Mouse (Mus musculus): ENCODE measurements around the gene Gm19426.
A peak's percentile ranks its signal among the peaks of the same experiment; 100 is the strongest.

The Gm19426 gene

DNA sequence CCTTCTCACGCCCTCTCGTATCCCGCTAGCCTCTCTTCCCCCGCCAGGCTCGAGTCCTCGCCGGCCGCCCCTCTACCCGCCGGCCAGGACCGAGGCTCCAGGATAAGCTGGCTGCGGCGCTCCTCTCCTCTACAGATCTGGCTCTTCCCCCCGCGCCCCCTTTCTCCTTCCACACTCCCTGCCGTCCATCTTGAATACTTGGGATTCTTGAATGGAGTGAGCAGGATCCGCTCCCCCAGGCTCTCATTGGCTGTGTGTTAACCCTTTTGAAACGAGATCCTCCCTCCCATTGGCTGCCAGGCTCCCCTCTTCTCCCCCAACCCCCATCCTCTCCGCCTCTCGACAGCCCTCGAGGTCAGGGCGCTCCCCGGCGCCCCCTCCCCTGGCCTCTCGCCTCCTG, at the start of gene Gm19426:
Gm19426 (minus strand) TSS at position 95 of the 400 bp plus-strand sequence.
- peak; percentile 76 for DNase-seq (ENCODE audit: low spot score)

- DNase-seq (ENCODE audit: low spot score) = no peak
These were observed 49.7 kb upstream of the Gm19426 start for GRCm38 (mm10) chr2:84793154-84793553.

DNA sequence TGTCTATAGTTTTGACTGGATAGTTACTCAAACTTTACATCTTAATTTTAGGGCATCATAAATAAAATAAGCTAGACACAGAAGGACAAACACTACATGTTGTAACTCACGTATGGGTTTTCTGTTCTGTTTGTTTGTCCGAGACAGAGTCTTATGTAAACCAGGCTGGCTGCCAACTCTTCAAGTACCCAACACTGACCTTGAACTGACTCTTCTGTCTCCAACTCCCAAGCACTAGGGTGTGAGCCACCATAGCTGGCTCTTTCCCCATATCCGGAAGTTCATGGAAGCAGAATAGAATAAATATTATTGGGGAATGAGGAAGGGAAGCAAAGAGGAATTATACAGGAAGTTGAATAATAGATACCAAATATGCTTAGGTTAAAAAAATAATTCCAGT, 49.1 kb upstream of the Gm19426 start:
- no peak for DNase-seq (ENCODE audit: low spot score)

DNA sequence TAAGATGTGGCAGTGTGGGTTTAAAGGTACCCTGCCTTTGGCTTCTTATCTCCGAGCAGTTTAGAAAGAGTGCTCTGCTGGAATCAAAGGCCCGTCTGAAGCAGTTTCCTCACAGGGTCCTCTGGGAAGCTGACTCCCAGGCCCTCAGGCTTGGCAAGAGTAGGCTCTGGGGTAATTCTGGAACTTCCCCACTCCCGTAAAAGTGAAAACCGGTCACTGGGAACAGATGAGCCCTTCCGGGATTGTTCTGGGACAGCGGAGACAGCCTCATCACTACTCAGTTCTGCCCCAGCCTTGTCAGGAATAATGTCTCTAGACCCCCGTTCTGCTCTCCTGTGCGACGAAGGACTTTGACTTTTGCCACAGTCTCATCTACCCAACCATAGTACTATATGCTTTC, 47.0 kb upstream of the Gm19426 start:
- DNase-seq (ENCODE audit: low spot score) = no peak

GRCm38 (mm10) chr2:84788316-84788715, 44.9 kb upstream of the Gm19426 start:
- DNase-seq (ENCODE audit: low spot score) = no peak

- DNase-seq (ENCODE audit: low spot score) = no peak
These were observed 40.5 kb upstream of the Gm19426 start for GRCm38 (mm10) chr2:84783840-84784566.

DNA sequence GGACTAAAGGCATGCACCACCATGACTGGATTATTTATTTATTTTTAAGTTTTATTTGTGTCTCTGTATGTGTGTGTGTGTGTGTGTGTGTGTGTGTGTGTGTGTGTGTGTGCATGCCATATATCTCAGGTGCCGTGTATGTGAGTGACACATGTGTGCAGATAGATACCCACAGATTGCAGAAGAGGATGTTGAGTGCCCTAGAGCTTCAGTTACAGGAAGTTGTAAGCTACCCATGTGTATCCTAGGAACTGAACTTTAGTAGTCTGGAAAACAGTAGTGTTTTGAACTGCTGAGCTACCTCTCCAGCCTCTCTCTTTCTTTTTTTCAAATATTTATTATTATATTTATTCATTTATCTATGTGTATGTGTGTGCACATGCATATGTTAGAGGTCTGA, 39.9 kb upstream of the Gm19426 start:
- no peak for DNase-seq (ENCODE audit: low spot score)

DNA sequence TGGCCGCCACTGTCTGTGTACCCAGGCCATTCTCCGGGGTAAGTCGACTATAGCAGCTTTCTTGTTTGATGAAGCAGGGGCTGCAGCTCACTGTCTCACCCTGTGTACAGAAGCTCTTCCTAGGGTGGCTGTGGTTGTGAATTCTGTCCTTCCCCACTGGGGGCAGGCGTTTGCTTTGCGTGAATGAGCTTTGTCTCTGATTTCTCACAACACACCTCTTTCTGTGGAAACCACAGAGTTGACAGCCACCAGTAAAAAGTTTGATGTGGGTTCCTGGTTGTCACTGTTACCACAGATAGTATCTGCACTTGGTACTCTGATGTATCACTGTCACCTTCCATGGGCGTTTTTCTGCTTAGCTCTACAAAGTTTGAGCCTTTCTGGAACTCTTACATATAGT, 35.8 kb upstream of the Gm19426 start:
- no peak for DNase-seq (ENCODE audit: low spot score)

DNA sequence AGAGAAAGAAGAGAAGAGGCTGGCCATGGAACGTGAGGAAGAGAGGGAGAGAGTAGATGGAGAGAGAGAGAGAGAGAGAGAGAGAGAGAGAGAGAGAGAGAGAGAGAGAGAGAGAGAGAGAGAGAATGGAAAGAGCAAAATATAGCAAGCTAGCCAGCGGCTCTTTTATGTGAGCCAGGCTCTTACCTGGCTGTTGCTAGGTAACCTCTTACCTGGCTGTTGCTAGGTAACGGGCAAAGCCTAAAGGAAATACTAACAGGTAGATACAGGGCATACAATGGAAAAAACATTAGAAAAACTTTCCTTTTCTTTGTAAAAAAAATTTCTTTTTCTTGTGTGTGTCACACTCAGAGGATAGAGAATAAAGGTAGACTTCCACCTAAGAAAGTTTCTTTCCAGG, 34.3 kb upstream of the Gm19426 start:
- no peak for DNase-seq (ENCODE audit: low spot score)

DNA sequence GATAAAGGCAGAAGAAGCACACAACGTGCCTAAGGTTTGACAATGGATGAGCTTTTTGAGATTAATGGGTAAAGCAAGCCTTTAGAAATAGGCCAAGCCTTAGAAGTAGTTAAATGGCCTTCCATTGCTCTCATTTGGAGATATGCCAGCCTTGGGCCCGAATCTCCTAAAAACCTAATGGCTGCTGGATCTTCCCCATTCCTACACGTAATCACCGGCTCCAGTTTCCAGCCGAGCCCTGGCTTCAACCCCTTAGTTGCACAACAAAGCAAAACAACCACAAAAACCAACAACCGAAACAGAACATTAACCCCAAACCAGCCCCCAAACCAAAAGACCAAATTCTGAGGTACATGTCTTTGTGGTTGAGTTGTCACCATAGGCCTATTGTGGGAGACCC, 32.2 kb upstream of the Gm19426 start:
- DNase-seq (ENCODE audit: low spot score) = no peak

- no peak for DNase-seq (ENCODE audit: low spot score)
These were observed 31.8 kb upstream of the Gm19426 start, which contains the start of gene Serping1 for GRCm38 (mm10) chr2:84775241-84775640. Gene Serping1 (minus strand): TSS chr2:84775444.

- DNase-seq (ENCODE audit: low spot score) = peak; percentile 65
These were observed 31.3 kb upstream of the Gm19426 start for GRCm38 (mm10) chr2:84774751-84775150.

DNA sequence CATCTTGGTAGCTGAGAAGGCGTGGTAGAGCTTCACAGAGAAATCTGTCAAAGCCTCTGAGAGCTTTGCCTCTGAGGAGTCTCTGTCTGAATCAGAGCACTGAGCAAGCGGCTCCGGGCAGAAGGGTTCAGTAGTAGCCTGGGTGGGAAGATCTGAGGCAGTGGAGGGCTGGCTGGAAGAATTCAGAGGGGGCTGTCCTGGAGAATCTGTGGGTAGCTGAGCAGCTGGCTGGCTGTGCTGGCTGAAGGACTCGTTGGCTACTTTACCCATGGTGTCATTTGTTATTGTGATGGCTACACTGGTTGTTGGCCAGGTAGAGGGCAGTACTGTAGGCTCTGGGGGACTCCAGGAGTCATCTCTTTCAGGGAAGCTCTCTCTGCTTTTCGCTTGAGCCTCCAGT, 29.7 kb upstream of the Gm19426 start:
- DNase-seq (ENCODE audit: low spot score) = no peak

DNA sequence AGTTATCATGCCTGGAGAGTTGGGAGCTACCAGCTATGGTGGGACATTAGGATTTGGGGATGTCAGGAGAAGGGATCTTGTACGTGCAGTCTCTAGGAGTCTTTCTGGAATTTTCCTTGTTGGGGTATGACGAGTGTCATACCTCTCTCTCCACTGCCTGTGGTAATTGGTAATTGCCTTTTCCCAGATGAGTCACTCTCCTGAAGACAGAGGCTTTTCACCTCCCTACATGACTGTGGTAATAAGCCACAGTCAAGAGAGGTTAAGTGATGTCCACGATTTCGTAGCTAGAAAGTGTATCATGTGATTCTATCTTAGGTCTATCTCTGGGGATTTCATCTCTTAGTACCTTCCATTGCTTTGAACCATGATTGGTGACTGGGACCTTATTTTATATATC, 29.0 kb upstream of the Gm19426 start:
- DNase-seq (ENCODE audit: low spot score) = no peak

GRCm38 (mm10) chr2:84770501-84770900, 27.0 kb upstream of the Gm19426 start:
- no peak for DNase-seq (ENCODE audit: low spot score)

- DNase-seq (ENCODE audit: low spot score) = no peak
These were observed 19.4 kb upstream of the Gm19426 start for GRCm38 (mm10) chr2:84762818-84763217.

DNA sequence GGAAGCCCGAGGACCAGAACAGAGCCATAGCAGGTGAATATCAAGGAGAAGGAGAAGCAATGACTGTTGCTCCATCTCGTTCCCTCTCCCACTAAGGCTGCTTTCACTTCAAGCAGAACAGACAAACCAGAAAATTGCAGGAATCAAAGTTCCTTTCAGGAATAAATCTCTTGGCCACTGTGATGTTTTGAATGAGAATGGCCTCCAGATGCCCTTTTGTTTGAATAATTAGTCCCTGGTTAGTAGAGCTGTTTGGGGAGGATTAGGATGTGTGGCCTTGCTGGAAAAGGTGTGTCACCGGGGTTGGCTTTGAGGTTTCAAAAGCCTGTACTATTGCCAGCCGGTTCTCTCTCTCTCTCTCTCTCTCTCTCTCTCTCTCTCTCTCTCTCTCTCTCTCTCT, 18.8 kb upstream of the Gm19426 start:
- DNase-seq (ENCODE audit: low spot score) = no peak

DNA sequence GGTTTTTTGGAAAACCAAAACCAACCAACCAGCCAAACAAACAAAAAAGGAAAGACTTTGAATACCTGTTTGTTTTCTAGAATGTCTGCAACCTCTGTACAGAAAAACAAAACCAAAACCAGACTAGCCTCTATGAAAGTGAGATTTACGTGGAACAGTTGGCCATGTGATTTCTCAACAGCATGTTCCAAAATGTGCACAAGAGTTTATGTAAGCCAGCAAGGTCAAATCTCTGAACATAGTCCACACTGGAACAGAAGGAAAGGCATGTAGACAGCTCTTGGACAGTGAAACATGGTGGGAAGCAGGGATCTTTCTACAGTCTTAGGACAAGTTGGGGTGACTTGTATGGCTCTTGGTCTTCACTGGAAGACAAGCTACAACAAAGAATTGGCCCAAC, 18.4 kb upstream of the Gm19426 start:
- DNase-seq (ENCODE audit: low spot score) = no peak

GRCm38 (mm10) chr2:84761309-84761708, 17.9 kb upstream of the Gm19426 start:
- DNase-seq (ENCODE audit: low spot score) = no peak

GRCm38 (mm10) chr2:84760777-84761176, 17.3 kb upstream of the Gm19426 start:
- no peak for DNase-seq (ENCODE audit: low spot score)

DNA sequence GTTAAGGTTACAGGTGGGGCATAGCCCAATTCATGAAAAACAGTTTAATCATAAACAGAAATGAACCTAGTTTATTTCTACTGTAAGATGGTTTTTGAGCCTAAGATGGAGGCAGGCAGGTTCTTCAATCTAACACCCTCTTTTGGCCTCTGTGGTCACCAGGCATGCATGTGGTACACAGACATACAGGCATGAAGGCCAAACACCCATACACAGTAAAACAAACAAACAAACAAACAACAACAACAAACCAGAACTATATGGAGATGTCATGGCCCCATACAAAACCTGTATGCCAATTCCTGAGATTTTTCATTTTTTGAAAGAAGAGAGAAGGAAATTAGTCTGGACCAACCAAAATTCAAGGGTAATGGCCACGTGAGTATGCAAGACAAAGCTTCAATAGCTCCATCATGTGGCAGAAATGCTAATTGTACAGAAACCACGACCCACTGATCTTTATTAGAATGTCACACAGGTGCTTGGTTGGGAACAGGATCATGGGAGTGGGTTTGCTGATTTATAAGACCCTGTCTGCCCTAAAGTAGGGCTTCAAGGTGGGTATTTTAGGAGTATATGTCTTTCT, 15.2 kb upstream of the Gm19426 start:
- no peak for DNase-seq (ENCODE audit: low spot score)

DNA sequence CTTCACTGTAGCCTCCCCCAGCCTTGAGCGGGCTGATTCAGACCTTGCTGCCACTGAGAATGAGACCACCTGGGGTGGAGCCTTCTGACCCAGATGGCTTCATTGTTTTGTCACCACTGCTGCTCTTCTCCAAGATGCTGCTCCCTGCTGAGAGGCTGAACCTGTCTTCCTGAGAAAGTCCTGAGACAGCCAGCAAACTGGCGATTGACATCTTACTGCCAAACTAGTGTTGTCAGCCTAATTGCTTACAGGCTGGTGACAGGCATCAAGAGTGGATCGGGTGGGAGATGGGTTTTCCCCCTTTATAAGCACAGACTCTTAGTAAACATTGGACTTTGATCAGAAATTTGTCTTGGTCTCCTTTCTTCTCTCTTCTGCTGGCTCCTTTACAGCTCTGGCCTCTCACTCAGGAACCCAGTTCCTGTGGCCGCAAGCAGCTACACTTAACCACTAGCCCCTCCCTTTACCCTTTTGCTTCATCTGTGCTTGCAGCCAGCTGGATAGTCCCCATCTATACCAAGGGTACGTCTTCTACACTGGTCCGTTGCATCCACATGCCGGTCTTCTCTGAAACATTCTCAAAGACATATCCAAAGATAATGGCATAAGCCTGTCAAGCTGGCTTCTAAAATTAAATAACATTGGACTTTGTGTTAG, 13.7 kb upstream of the Gm19426 start:
- DNase-seq (ENCODE audit: low spot score) = no peak

GRCm38 (mm10) chr2:84756245-84756644, 12.8 kb upstream of the Gm19426 start:
- DNase-seq (ENCODE audit: low spot score) = no peak

Data from ovary, postnatal 36 days (tissue).